Mouse (Mus musculus) heart, postnatal 0 days (tissue): ENCODE data around the gene Copz2. TPM values are rescaled to one million over a fixed set of nuclear protein-coding genes. Genes with fewer than 3 reads are reported as not detected.
A peak's percentile ranks its signal among the peaks of the same experiment; 100 is the strongest.
"Not testable (repeated sequence)": the region's sequence is repeated elsewhere in the genome, so short reads cannot be mapped to it uniquely, and the experiment has no call there.

ENCODE experiments used
- ATAC-seq: fragments of 200-750 bp; cut with Nextera tagmentation; 2 replicates; pipeline ENCODE4 v1.8.0; 2017; ENCODE audit warnings: low read depth, moderate number of reproducible peaks, moderate library complexity; ENCODE audit not compliant: insufficient read depth
- DNase-seq: peaks from one replicate; pipeline ENCODE4 v3.0.0-alpha.2; 2016; ENCODE audit warnings: low spot score
- H3K27ac ChIP-seq: fragments of 300-500 bp; sonication (generic); 2 replicates; pipeline ENCODE4 v1.5.1; 2014; ENCODE audit warnings: low read depth, mild to moderate bottlenecking
- H3K27me3 ChIP-seq: fragments of 300-500 bp; sonication (generic); 2 replicates; pipeline ENCODE4 v1.6.1; 2014; ENCODE audit warnings: low read length, mixed read lengths; ENCODE audit not compliant: control insufficient read depth, insufficient read depth
- H3K36me3 ChIP-seq: fragments of 300-500 bp; sonication (generic); replicated peaks from 2 replicates; pipeline ENCODE4 v1.6.1; 2014; ENCODE audit warnings: low read length, mixed read lengths; ENCODE audit not compliant: control insufficient read depth, insufficient read depth
- H3K4me1 ChIP-seq: fragments of 300-500 bp; sonication (generic); 2 replicates; pipeline ENCODE4 v1.6.1; 2014; ENCODE audit warnings: antibody characterized with exemption; ENCODE audit not compliant: control insufficient read depth, insufficient read depth
- H3K4me2 ChIP-seq: fragments of 300-500 bp; sonication (generic); 2 replicates; pipeline ENCODE4 v1.6.1; 2014; ENCODE audit warnings: low read depth, mild to moderate bottlenecking, low read length, moderate library complexity
- H3K4me3 ChIP-seq: fragments of 300-500 bp; sonication (generic); 2 replicates; pipeline ENCODE4 v1.5.1; 2014; ENCODE audit warnings: low read depth, low read length
- H3K9ac ChIP-seq: fragments of 300-500 bp; sonication (generic); replicated peaks from 2 replicates; pipeline ENCODE4 v1.6.1; 2014; ENCODE audit warnings: low read depth, low read length, mixed read lengths
- H3K9me3 ChIP-seq: fragments of 300-500 bp; sonication (generic); replicated peaks from 2 replicates; pipeline ENCODE4 v1.6.1; 2016; ENCODE audit warnings: low read length; ENCODE audit not compliant: control insufficient read depth
- CTCF ChIP-seq: IDR thresholded peaks from 2 replicates; pipeline ENCODE4 v1.5.1; 2016; ENCODE audit warnings: antibody characterized with exemption, control low read depth, low read depth
- EP300 ChIP-seq: IDR thresholded peaks from 2 replicates; pipeline ENCODE4 v1.6.1; 2016; ENCODE audit warnings: antibody characterized with exemption, low read depth
- WGBS: fragments of 180-500 bp; shearing (Covaris S2); extraction: QIAGEN DNeasy Blood & Tissue Kit; methylation state at CpG from one replicate; pipeline ENCODE4 v1.1.7; 2014; 5-methylcytosine and 5-hydroxymethylcytosine counted together
- polyA plus RNA-seq: library from polyadenylated mRNA; unstranded; fragments of >200 nt; fragmentation: Nextera tagmentation; extraction: Ambion mirVana; gene quantifications from 2 replicates; pipeline ENCODE4 v1.2.1, GENCODE M21; 2015
- total RNA-seq: library from RNA; depleted of rRNA; stranded (reverse); fragments of >200 nt; gene quantifications from 2 replicates; pipeline ENCODE4 v1.2.3, GENCODE M21; 2014; ENCODE audit warnings: low replicate concordance

Gene Copz2
- total and polyA plus RNA-seq, 2 experiments from 2014 or later = 54.7 to 119 TPM

DNA sequence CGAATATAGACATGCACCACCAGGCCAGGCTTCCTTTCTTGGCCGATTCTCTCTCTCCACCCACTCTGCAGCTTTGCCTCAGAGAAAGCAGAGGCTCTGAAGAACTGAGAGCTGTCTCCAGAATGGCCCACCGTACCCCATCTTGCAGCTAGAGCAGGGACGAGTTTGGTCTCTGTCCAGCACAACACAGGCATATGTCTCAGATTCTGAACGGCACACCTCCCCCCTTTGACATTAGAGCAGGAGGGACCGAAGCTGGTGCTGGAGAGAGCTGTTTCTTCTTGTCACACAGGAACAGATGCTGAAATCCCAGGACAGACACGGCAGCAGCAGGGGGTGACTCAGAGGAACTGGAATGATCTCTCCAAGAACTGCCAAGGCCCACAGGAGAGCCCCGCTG, 9.4 kb upstream of the Copz2 start:
- TF ChIP-seq EP300 (no peak), CTCF (no peak)
- DNase-seq (no peak), ATAC-seq (no peak)
- Histone ChIP-seq H3K36me3 (no peaks in the 10 kb centered on the region), H3K27me3 (no peaks in the 10 kb centered on the region), H3K27ac (no peak overlapping the region), H3K9me3 (no peaks in the 10 kb centered on the region), H3K4me2 (no peak overlapping the region), H3K4me3 (no peak overlapping the region), H3K4me1 (no peaks in the 10 kb centered on the region), H3K9ac (no peak overlapping the region)
- WGBS = 23% methylated on average over 8 of the region's 8 CpGs

DNA sequence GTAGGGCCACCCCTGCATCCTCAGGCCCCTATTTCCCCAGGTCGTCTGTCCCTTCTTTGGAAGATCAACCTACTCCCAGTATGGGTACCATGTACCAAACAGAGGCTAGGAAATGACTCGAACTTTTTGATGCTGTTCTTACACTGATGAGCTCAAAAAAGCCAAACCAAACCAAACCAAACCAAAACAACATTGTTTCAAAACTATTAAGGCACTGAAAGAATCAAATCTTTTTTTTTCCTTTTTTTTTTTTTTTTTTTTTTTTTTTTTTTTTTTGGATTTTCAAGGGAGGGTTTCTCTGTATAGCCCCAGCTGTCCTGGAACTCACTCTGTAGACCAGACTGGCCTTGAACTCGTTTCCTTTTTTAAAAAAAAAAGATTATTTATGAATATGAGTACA, 6.0 kb upstream of the Copz2 start:
- Histone ChIP-seq H3K36me3 (no peaks in the 10 kb centered on the region), H3K27me3 (no peaks in the 10 kb centered on the region), H3K27ac (no peak overlapping the region), H3K9ac (no peak overlapping the region), H3K9me3 (no peaks in the 10 kb centered on the region), H3K4me3 (no peak overlapping the region), H3K4me1 (no peaks in the 10 kb centered on the region), H3K4me2 (no peak overlapping the region)
- DNase-seq (no peak), ATAC-seq (no peak)
- 54% methylated on average over 3 of the region's 3 CpGs for WGBS
- TF ChIP-seq CTCF (no peak), EP300 (no peak)

DNA sequence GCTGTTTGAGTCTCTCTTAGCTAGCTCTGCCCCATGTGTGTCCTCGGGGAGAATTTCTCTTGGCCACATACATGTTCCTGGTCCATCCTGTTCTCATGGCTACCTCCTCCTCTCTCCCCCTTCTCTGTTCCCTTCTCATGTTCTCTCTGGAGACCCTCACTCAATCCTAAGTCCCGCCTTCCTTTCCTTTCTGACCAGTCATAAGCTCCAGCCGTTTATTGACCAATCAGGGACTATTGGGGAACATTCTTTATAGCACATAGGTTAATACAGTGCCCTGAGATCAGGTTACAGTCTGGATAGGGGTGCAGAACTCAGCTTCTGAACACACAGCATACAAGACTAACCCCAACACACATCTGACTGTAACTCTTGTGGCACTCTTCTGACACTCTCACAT, 2.4 kb upstream of the Copz2 start:
- no peak for DNase-seq
- no peak for ATAC-seq
- Histone ChIP-seq H3K27me3 (no peaks in the 10 kb centered on the region), H3K9me3 (no peaks in the 10 kb centered on the region), H3K27ac (no peak overlapping the region), H3K36me3 (0 out of 2 replicates have a peak, but pooled peaks cover under 1% of the 10 kb centered on the region), H3K9ac (no peak overlapping the region), H3K4me1 (peaks cover 8% of the 10 kb centered on the region), H3K4me2 (no peak overlapping the region), H3K4me3 (no peak overlapping the region)
- WGBS = 40% methylated on average over 3 of the region's 3 CpGs
- no peak for TF ChIP-seq CTCF
- TF ChIP-seq EP300 = no peak

DNA sequence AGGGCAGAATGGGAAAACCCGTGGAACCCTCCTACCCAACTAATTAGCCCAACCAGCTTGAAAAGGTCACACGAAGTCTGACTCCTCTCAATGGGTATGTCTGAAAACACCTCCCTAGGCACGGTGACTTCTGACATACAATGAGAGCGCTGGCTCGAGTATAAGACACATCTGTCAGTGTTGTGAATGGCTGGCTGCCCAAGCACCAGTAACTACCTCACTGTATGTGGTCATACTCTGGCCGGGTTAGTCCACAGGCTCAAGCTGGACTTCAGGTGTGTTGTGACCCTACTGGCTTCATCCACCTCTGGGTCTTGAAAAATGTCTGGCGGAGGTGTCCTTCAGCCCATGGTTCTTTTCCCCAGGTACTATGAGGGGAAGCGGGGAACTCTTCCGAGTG, 976 bp upstream of the Copz2 start:
- H3K4me2 ChIP-seq = no peak overlapping the region
- no peak overlapping the region for H3K27ac ChIP-seq
- no peaks in the 10 kb centered on the region for H3K27me3 ChIP-seq
- no peak overlapping the region for H3K9ac ChIP-seq
- H3K36me3 ChIP-seq = 0 out of 2 replicates have a peak, but pooled peaks cover 10% of the 10 kb centered on the region
- no peak for DNase-seq
- no peaks in the 10 kb centered on the region for H3K9me3 ChIP-seq
- TF ChIP-seq EP300 (no peak), CTCF (no peak)
- peaks cover 8% of the 10 kb centered on the region for H3K4me1 ChIP-seq
- no peak overlapping the region for H3K4me3 ChIP-seq
- no peak for ATAC-seq
- 75% methylated on average over 9 of the region's 9 CpGs for WGBS

DNA sequence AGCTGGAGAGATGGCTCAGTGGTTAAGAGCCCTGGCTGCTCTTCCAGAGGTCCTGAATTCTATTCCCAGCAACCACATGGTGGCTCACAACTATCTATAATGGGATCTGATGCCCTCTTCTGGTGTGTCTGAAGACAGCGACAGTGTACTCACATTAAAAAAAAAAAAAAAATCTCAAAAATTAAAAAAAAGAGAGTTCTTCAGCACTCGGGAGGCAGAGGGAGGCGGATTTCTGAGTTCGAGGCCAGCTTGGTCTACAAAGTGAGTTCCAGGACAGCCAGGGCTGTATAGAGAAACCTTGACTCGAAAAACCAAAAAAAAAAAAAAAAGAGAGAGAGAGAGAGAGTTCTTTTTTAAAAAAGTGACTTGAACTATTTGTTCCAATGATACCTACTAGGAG, 525 bp upstream of the Copz2 start:
- not testable (repeated sequence) for DNase-seq, H3K9ac ChIP-seq, H3K27me3 ChIP-seq, H3K4me1 ChIP-seq, ATAC-seq, H3K9me3 ChIP-seq
- Histone ChIP-seq H3K36me3 (0 out of 2 replicates have a peak, but pooled peaks cover 10% of the 10 kb centered on the region), H3K27ac (peak overlapping the region; percentile 62; the same call in 1 of the 2 replicates), H3K4me2 (peak overlapping the region; percentile 80), H3K4me3 (peak overlapping the region; percentile 79)
- 69% methylated on average over 5 of the region's 5 CpGs for WGBS

DNA sequence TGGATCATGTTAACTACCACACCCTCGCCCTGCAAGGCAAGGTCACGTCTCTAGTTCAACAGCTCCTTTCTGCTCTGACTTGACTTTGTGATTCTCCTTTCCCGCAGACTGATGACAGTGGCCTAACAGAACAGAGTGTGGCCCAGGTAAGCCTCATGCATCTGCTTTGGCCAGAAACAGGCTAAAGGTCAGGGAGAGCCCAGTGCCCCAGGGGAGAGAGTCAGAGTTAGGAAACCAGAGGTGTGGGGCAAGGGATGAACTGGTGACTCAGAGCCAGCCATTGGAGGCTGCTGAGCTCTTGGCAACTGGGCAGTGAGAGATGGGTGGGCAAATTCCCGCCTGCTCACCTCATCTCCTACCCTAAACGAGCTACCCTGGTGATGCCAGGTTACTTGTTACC, 7.8 kb downstream of the Copz2 start:
- Histone ChIP-seq H3K9ac (no peak overlapping the region), H3K9me3 (no peaks in the 10 kb centered on the region), H3K4me3 (no peak overlapping the region), H3K27me3 (no peaks in the 10 kb centered on the region), H3K4me2 (no peak overlapping the region), H3K4me1 (no peaks in the 10 kb centered on the region), H3K27ac (no peak overlapping the region), H3K36me3 (0 out of 2 replicates have a peak, but pooled peaks cover 12% of the 10 kb centered on the region)
- ATAC-seq (no peak), DNase-seq (no peak)
- TF ChIP-seq CTCF (no peak), EP300 (no peak)
- WGBS = 66% methylated on average over 5 of the region's 5 CpGs
